Mouse (Mus musculus) liver, embryonic 13.5 days (tissue): ENCODE data around the gene Tenm4. TPM values are rescaled to one million over a fixed set of nuclear protein-coding genes. Genes with fewer than 3 reads are reported as not detected.

ENCODE experiments used
- ATAC-seq: fragments of 200-750 bp; cut with Nextera tagmentation; 2 replicates; pipeline ENCODE4 v1.8.0; 2017; ENCODE audit warnings: low read depth, mild to moderate bottlenecking, moderate number of reproducible peaks, moderate library complexity
- DNase-seq: peaks from one replicate; pipeline ENCODE4 v3.0.0; 2022
- H3K27ac ChIP-seq: fragments of 300-500 bp; sonication (generic); 2 replicates; pipeline ENCODE4 v1.5.1; 2015; ENCODE audit warnings: moderate library complexity, mild to moderate bottlenecking, inconsistent platforms
- H3K27me3 ChIP-seq: fragments of 300-500 bp; sonication (generic); 2 replicates; pipeline ENCODE4 v1.6.1; 2015; ENCODE audit warnings: mild to moderate bottlenecking, inconsistent platforms
- H3K36me3 ChIP-seq: fragments of 300-500 bp; sonication (generic); 2 replicates; pipeline ENCODE4 v1.6.1; 2015; ENCODE audit warnings: mild to moderate bottlenecking, inconsistent platforms
- H3K4me1 ChIP-seq: fragments of 300-500 bp; sonication (generic); replicated peaks from 2 replicates; pipeline ENCODE4 v1.6.1; 2015; ENCODE audit warnings: inconsistent platforms
- H3K4me2 ChIP-seq: fragments of 300-500 bp; sonication (generic); 2 replicates; pipeline ENCODE4 v1.6.1; 2015; ENCODE audit warnings: inconsistent platforms, mild to moderate bottlenecking, moderate library complexity
- H3K4me3 ChIP-seq: fragments of 300-500 bp; sonication (generic); replicated peaks from 2 replicates; pipeline ENCODE4 v1.5.1; 2015; ENCODE audit warnings: mild to moderate bottlenecking, inconsistent platforms
- H3K9ac ChIP-seq: fragments of 300-500 bp; sonication (generic); 2 replicates; pipeline ENCODE4 v1.6.1; 2015; ENCODE audit warnings: mild to moderate bottlenecking, inconsistent platforms
- H3K9me3 ChIP-seq: fragments of 300-500 bp; sonication (generic); replicated peaks from 2 replicates; pipeline ENCODE4 v1.6.1; 2016; ENCODE audit warnings: inconsistent platforms
- WGBS: fragments of 180-500 bp; shearing (Covaris S2); methylation state at CpG from one replicate; pipeline ENCODE4 v1.1.7; 2015; ENCODE audit not compliant: insufficient replicate concordance; 5-methylcytosine and 5-hydroxymethylcytosine counted together
- polyA plus RNA-seq: library from polyadenylated mRNA; unstranded; fragments of >200 nt; fragmentation: Nextera tagmentation; extraction: Ambion mirVana; gene quantifications from 2 replicates; pipeline ENCODE4 v1.2.1, GENCODE M21; 2015

The Tenm4 gene
- polyA plus RNA-seq, 1 experiment from 2014 or later, result 0.47 TPM

- Histone ChIP-seq H3K9me3 (no peaks in the 10 kb centered on the region), H3K9ac (no peak overlapping the region), H3K4me1 (no peaks in the 10 kb centered on the region), H3K27ac (no peak overlapping the region), H3K36me3 (no peaks in the 10 kb centered on the region), H3K4me2 (no peak overlapping the region), H3K4me3 (no peak overlapping the region), H3K27me3 (no peaks in the 10 kb centered on the region)
- 64% methylated on average over 4 of the region's 4 CpGs for WGBS
- ATAC-seq (no peak), DNase-seq (no peak)
These were observed 545.9 kb downstream of the Tenm4 start for GRCm38 (mm10) chr7:96716911-96717310.

DNA sequence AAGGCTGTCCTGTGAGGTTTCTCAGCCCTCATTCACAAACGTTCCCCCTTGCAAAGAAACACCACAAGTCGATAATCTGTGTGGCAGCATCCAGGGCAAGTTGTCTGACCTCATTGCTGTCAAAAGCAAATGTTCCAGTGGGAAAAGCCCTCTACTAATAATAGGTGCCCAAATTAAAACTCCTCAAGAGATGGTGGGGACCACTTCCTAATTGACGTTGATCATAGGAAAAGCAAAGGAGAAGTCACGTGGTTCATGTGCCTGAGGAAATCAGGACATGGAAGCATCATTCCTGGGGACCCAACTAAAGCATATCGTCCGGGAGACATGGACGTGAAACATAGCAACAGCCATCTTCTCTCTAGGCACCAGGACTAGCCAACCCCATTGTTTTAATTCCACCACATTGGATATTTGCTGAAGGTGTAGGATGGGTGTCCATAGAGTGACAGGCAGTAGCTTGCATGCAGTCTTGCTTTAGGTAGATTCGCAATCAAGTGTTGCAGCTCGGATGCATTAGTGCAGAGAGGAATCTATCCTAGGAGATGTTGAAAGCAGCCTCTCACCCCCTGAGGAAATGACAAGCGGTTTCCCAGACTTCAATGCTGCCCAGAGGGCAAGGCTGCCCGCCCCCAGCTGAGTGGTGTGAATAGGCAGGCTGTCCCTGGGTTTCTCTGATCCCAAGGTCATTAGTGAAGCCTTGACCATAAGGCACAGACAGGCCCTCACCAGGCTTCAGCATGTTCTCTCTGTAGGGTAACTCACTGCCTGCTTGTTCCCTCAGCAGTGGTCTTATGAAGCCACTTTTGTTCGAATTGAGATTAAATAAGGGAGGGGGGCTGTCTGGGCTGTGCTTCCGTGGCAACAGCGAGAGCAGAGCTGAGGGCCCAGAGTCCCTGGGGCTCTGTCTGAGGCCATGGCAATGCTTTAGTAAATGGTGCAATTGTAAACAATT, 547.4 kb downstream of the Tenm4 start:
- H3K36me3 ChIP-seq, result no peaks in the 10 kb centered on the region
- no peak overlapping the region for H3K4me3 ChIP-seq
- no peaks in the 10 kb centered on the region for H3K9me3 ChIP-seq
- H3K4me1 ChIP-seq, result no peaks in the 10 kb centered on the region
- ATAC-seq, result no peak
- DNase-seq, result no peak
- 38% methylated on average over 14 of the region's 14 CpGs for WGBS
- no peak overlapping the region for H3K4me2 ChIP-seq
- H3K27me3 ChIP-seq, result no peaks in the 10 kb centered on the region
- H3K9ac ChIP-seq, result no peak overlapping the region
- no peak overlapping the region for H3K27ac ChIP-seq

DNA sequence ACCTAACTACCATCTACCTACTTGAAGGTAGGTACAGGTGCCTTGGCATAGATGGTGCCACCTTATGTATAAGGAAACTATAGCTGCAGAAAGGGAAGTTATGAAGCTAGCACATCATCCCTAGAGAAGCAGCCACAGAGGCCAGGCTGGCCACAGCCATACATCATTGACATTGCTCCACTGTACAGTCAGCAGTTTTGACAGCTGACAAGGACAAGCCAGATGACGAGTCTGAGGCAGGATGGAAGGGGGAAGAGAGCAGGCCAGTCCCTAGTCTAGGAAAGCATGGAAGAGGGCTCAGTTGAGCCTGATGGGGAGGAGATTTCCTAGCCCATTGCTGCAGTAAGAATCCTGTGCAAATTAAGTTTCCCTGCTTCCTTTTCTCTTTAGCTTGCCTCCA, 548.9 kb downstream of the Tenm4 start:
- H3K9ac ChIP-seq, result no peak overlapping the region
- DNase-seq (no peak), ATAC-seq (no peak)
- H3K4me2 ChIP-seq, result no peak overlapping the region
- WGBS, result 35% methylated on average over 1 of the region's 1 CpGs
- H3K4me3 ChIP-seq, result no peak overlapping the region
- H3K36me3 ChIP-seq, result no peaks in the 10 kb centered on the region
- no peaks in the 10 kb centered on the region for H3K27me3 ChIP-seq
- no peaks in the 10 kb centered on the region for H3K9me3 ChIP-seq
- H3K4me1 ChIP-seq, result no peaks in the 10 kb centered on the region
- no peak overlapping the region for H3K27ac ChIP-seq

DNA sequence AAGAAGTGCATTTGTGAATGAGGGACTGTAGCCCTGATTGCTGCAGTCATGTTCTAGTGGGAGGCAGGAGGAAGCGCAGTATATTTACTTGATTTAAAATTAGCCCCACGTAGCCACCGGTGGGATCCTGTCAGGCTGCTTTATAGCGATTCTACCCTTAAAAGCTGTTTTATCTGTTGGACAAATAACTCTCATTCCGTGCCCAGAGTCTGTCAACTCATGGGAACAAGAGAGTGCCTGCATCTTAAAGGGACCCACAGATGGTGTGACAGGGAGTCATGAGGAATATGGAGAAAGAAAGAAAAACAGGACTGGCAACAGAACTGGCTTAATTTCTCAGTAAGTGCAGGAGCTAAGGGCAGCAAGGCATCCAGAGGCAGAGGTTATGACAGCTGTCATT, 549.4 kb downstream of the Tenm4 start:
- 57% methylated on average over 5 of the region's 5 CpGs for WGBS
- no peaks in the 10 kb centered on the region for H3K27me3 ChIP-seq
- H3K4me1 ChIP-seq, result no peaks in the 10 kb centered on the region
- H3K36me3 ChIP-seq, result no peaks in the 10 kb centered on the region
- no peak overlapping the region for H3K27ac ChIP-seq
- no peak for DNase-seq
- ATAC-seq, result no peak
- H3K9me3 ChIP-seq, result no peaks in the 10 kb centered on the region
- no peak overlapping the region for H3K4me3 ChIP-seq
- H3K9ac ChIP-seq, result no peak overlapping the region
- no peak overlapping the region for H3K4me2 ChIP-seq

DNA sequence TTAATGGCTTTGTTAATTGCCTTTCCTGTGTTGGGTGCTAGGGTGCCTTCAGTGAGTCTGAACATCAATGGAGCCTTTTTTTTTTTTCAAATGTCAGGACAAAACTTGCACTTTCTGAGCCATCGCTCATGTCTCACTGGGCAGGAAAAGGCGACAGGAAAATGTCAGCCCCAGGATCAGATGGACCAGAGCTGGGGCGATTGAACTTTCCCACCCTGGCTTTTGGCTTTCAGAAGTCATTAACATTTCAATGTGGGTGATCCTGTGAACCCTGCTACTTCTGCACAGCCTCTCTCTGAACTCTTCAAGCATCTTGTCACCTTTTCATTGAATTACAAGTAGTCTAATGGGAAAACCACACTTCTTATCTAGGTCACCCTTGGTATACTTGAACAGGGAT, 551.8 kb downstream of the Tenm4 start:
- no peak for ATAC-seq
- Histone ChIP-seq H3K27me3 (no peaks in the 10 kb centered on the region), H3K9me3 (no peaks in the 10 kb centered on the region), H3K4me3 (no peak overlapping the region), H3K36me3 (no peaks in the 10 kb centered on the region), H3K27ac (no peak overlapping the region), H3K4me2 (no peak overlapping the region), H3K4me1 (no peaks in the 10 kb centered on the region), H3K9ac (no peak overlapping the region)
- no peak for DNase-seq
- 36% methylated on average over 3 of the region's 3 CpGs for WGBS

- H3K4me2 ChIP-seq, result no peak overlapping the region
- no peaks in the 10 kb centered on the region for H3K27me3 ChIP-seq
- H3K9me3 ChIP-seq, result no peaks in the 10 kb centered on the region
- no peak overlapping the region for H3K27ac ChIP-seq
- DNase-seq, result no peak
- ATAC-seq, result no peak
- H3K4me3 ChIP-seq, result no peak overlapping the region
- WGBS, result 81% methylated on average over 5 of the region's 5 CpGs
- H3K36me3 ChIP-seq, result no peaks in the 10 kb centered on the region
- H3K9ac ChIP-seq, result no peak overlapping the region
- H3K4me1 ChIP-seq, result no peaks in the 10 kb centered on the region
These were observed 554.6 kb downstream of the Tenm4 start for GRCm38 (mm10) chr7:96725603-96726002.

DNA sequence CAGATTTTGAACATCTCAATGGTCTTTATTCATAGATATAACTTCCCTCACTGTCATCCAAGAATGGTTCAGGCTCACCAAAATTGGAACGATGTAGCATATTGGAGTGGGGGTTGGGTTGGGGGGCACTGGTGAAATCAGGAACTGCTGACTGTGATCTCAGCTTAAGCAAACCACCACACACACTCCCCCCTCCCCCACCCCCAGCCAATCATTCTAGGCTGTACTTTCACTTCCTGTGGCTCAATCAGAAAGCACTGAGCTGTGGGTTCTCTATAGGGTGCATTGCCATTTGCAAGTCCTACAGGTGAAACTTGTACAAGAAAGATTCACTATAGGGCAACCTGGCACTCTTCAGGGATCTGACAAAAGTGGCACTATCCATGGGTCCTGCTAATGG, 559.3 kb downstream of the Tenm4 start:
- DNase-seq (no peak), ATAC-seq (no peak)
- Histone ChIP-seq H3K9ac (no peak overlapping the region), H3K9me3 (no peaks in the 10 kb centered on the region), H3K27ac (no peak overlapping the region), H3K36me3 (no peaks in the 10 kb centered on the region), H3K4me3 (no peak overlapping the region), H3K4me1 (0 out of 2 replicates have a peak, but pooled peaks cover 2% of the 10 kb centered on the region), H3K27me3 (no peaks in the 10 kb centered on the region), H3K4me2 (no peak overlapping the region)
- 24% methylated on average over 1 of the region's 1 CpGs for WGBS

DNA sequence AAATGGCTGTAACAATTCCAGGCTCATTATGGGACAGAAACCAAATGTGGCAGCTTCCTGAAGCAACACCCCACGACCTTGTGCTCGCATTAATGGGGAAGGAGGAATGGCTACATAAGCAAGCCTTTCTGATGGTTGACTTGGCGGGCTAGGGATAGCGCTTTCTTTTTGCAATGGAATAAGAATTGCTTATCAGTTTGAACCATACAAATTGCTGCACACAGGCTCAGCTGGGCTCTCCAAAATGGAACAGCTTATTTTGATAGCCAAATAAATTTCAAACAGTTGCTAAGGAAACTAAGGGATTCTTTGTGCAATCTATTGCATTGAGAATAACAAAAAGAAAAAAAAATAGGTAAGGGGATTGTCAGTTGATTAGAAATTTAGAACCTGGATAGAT, 560.9 kb downstream of the Tenm4 start:
- H3K9me3 ChIP-seq, result no peaks in the 10 kb centered on the region
- 57% methylated on average over 4 of the region's 4 CpGs for WGBS
- H3K9ac ChIP-seq, result no peak overlapping the region
- H3K4me1 ChIP-seq, result 0 out of 2 replicates have a peak, but pooled peaks cover 2% of the 10 kb centered on the region
- ATAC-seq (no peak), DNase-seq (no peak)
- H3K27ac ChIP-seq, result no peak overlapping the region
- H3K4me3 ChIP-seq, result no peak overlapping the region
- H3K27me3 ChIP-seq, result no peaks in the 10 kb centered on the region
- no peak overlapping the region for H3K4me2 ChIP-seq
- H3K36me3 ChIP-seq, result no peaks in the 10 kb centered on the region

DNA sequence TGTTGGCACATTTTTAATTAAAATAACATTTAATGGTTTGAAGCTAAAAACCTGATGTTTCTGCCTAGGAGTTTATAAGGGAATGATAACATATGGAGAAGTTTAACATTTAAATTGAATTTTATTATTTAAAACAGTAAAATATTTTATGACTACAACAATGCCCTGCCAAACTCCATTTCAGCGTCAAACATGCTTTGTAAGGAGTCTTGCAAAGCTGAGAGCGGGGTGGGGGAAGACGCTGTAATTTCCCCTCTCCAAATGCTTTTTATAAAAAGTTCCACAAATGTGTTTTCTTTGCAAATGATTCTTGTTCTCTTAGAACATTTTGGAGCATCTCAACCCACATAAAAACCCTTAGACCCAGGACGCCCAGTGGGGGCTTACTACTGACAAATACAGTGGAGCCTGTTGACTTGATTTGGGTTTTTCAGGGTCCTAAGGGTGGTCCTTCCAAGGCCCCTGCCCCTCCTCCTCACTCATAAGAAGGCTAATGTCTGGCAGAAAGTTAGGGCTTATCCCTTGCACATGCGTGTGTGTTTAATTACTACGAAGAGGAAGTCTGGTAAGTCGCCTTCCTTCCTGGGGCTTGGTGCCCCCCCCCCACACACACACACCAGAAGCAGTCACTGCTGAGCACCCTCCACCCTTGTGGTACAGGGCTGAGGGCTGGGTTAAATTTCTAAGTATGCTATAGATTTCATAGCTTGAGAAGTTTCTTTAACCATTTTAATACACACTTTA, 563.4 kb downstream of the Tenm4 start:
- DNase-seq (no peak), ATAC-seq (no peak)
- H3K9ac ChIP-seq, result no peak overlapping the region
- WGBS, result 44% methylated on average over 7 of the region's 7 CpGs
- no peaks in the 10 kb centered on the region for H3K27me3 ChIP-seq
- no peak overlapping the region for H3K27ac ChIP-seq
- H3K9me3 ChIP-seq, result no peaks in the 10 kb centered on the region
- no peaks in the 10 kb centered on the region for H3K36me3 ChIP-seq
- 0 out of 2 replicates have a peak, but pooled peaks cover 2% of the 10 kb centered on the region for H3K4me1 ChIP-seq
- H3K4me3 ChIP-seq, result no peak overlapping the region
- no peak overlapping the region for H3K4me2 ChIP-seq

GRCm38 (mm10) chr7:96740631-96741030, 569.6 kb downstream of the Tenm4 start:
- no peaks in the 10 kb centered on the region for H3K9me3 ChIP-seq
- WGBS, result 64% methylated on average over 6 of the region's 6 CpGs

GRCm38 (mm10) chr7:96742221-96742620, 571.2 kb downstream of the Tenm4 start:
- H3K4me2 ChIP-seq, result no peak overlapping the region
- WGBS, result 64% methylated on average over 7 of the region's 7 CpGs
- no peak for ATAC-seq

More at GRCm38 (mm10) chr7:96740631-96741030, 569.6 kb downstream of the Tenm4 start:
- no peak for ATAC-seq
- Histone ChIP-seq H3K4me1 (no peaks in the 10 kb centered on the region), H3K27me3 (no peaks in the 10 kb centered on the region), H3K36me3 (no peaks in the 10 kb centered on the region), H3K4me3 (no peak overlapping the region), H3K4me2 (no peak overlapping the region), H3K9ac (no peak overlapping the region), H3K27ac (no peak overlapping the region)
- DNase-seq, result no peak

More at GRCm38 (mm10) chr7:96742221-96742620, 571.2 kb downstream of the Tenm4 start:
- Histone ChIP-seq H3K4me1 (no peaks in the 10 kb centered on the region), H3K27ac (no peak overlapping the region), H3K4me3 (no peak overlapping the region), H3K36me3 (no peaks in the 10 kb centered on the region), H3K27me3 (no peaks in the 10 kb centered on the region), H3K9me3 (no peaks in the 10 kb centered on the region), H3K9ac (no peak overlapping the region)
- DNase-seq, result no peak
